Mouse (Mus musculus) left cerebral cortex, adult 11 months (tissue): ENCODE data around the gene Dnajc6.

Experiments used
- DNase-seq: peaks from one replicate; pipeline ENCODE4 v3.0.0; 2022; ENCODE audit warnings: low spot score

The Dnajc6 gene

GRCm38 (mm10) chr4:101689645-101690044 lies 193.2 kb downstream of the Dnajc6 start:
- DNase-seq = no peak
